Mouse (Mus musculus): ENCODE measurements around the gene Nell1.

Nell1 gene

DNA sequence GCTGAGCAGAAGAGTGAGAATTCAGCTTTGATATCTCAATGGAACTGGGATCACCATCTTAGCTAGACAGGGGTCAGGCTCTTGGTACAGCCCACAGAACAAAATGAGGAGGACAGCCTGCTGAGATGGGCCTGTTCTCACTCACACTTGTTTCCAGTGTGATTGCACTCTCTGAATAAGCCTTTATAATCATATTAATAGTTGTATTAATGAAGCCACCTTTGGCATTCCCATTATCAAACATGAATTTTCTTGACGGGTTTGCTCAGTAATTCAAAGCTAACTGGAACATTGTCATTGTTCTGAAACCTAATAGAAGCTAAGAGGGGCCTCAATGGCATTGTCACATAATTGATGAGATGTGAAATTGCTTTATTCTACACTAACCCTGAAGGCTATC lies 875.6 kb downstream of the Nell1 start:
- DNase-seq (ENCODE audit: low spot score in 2 of 2): no peak

DNA sequence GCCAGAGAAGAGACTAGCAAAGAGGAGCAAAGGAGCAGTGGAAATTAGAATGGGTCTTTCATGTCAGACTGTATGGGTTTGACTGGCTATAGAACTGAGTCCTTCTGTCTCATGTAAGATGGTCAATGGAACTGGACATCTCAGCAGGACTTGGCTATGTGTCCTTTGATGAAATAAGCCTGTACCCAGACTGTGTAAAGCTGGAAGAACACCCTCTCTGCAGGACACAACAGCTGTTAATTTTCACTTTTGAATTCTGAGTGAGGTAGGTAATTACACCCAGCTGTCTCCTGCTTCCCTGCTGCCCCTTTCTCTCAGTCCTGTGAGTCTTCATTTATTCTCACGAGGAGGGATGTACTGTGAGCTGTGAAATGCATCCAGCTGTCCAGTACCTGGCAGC lies 895.5 kb downstream of the Nell1 start:
- no peak for DNase-seq (ENCODE audit: low spot score in 2 of 2)

DNA sequence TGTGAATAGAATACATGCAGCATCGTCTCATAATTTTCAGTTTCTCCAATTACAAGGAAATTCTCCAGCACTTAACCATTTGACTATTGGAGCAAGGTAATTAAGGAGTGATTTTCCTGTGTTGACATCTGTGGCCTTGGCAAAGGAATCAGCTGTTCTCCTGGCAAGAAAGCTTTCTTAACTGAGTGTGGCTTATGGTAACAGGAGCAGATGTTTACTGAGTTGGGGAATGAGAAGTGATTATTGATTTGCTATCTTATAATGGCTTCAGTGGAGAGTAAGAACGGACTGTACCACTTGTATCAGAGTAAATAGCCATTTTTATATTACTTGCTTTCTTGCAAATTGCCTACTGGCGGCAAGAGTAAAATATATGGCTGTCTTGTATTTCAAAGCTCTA lies 913.0 kb downstream of the Nell1 start:
- no peak for DNase-seq (ENCODE audit: low spot score in 2 of 2)

DNA sequence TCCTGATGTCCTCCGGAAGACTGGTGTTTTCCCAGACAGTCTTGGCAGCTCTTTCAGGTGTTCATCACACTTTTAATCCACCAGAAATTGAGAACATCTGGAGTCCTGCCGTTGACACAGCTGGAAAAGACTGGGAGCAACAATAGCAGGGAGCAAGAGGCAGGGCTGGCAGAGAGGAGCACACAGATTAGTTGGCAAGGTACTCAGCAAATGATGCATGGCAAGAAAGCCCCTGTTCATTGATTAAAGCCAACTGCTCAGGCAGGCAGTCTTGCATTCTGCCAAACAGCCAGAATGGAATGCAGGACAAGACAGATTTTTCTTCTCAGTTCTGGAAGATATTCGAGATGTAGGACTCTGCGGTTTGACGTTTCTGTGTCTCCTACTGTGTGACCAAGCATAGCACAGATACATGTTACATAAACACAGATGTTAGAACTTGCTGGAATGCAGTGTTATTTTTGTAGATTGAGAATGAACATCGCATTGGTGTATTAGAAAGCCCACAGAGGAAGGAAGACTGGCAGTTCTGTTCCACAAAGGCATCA lies 925.0 kb downstream of the Nell1 start:
- no peak for DNase-seq (ENCODE audit: low spot score in 2 of 2)
